Mouse (Mus musculus) neural tube, embryonic 11.5 days (tissue): ENCODE measurements around the gene Ube2cbp. TPM values are rescaled to one million over a fixed set of nuclear protein-coding genes. Genes with fewer than 3 reads are reported as not detected.

ENCODE experiments used
- ATAC-seq: fragments of 200-750 bp; cut with Nextera tagmentation; 2 replicates; pipeline ENCODE4 v1.8.0; 2017; ENCODE audit warnings: moderate number of reproducible peaks, mild to moderate bottlenecking, moderate TSS enrichment, moderate library complexity; ENCODE audit not compliant: insufficient read depth, low FRiP score, low TSS enrichment
- DNase-seq: peaks from one replicate; pipeline ENCODE4 v3.0.0-alpha.2; 2015; ENCODE audit warnings: low spot score
- H3K27ac ChIP-seq: fragments of 300-500 bp; sonication (generic); 2 replicates; pipeline ENCODE4 v1.5.1; 2014; ENCODE audit warnings: low read depth, mild to moderate bottlenecking, low read length
- H3K27me3 ChIP-seq: fragments of 300-500 bp; sonication (generic); 2 replicates; pipeline ENCODE4 v1.6.1; 2014; ENCODE audit warnings: mild to moderate bottlenecking, low read length, mixed read lengths; ENCODE audit not compliant: control insufficient read depth, insufficient read depth
- H3K36me3 ChIP-seq: fragments of 300-500 bp; sonication (generic); 2 replicates; pipeline ENCODE4 v1.6.1; 2014; ENCODE audit warnings: mild to moderate bottlenecking, low read length, moderate library complexity, mixed read lengths; ENCODE audit not compliant: control insufficient read depth, insufficient read depth
- H3K4me1 ChIP-seq: fragments of 300-500 bp; sonication (generic); 2 replicates; pipeline ENCODE4 v1.6.1; 2014; ENCODE audit warnings: low read length, mixed read lengths; ENCODE audit not compliant: control insufficient read depth, insufficient read depth
- H3K4me2 ChIP-seq: fragments of 300-500 bp; sonication (generic); 2 replicates; pipeline ENCODE4 v1.6.1; 2014; ENCODE audit warnings: low read depth, mild to moderate bottlenecking, moderate library complexity
- H3K4me3 ChIP-seq: fragments of 300-500 bp; sonication (generic); 2 replicates; pipeline ENCODE4 v1.5.1; 2014; ENCODE audit warnings: low read depth, low read length
- H3K9ac ChIP-seq: fragments of 300-500 bp; sonication (generic); 2 replicates; pipeline ENCODE4 v1.6.1; 2014; ENCODE audit warnings: mild to moderate bottlenecking, low read length
- H3K9me3 ChIP-seq: fragments of 300-500 bp; sonication (generic); 2 replicates; pipeline ENCODE4 v1.6.1; 2016; ENCODE audit warnings: low read length; ENCODE audit not compliant: control insufficient read depth
- WGBS: fragments of 180-500 bp; shearing (Covaris S2); extraction: QIAGEN DNeasy Blood & Tissue Kit; methylation state at CpG from one replicate; pipeline ENCODE4 v1.1.7; 2014; 5-methylcytosine and 5-hydroxymethylcytosine counted together
- polyA plus RNA-seq: library from polyadenylated mRNA; unstranded; fragments of >200 nt; fragmentation: Nextera tagmentation; extraction: Ambion mirVana; gene quantifications from 2 replicates; pipeline ENCODE4 v1.2.1, GENCODE M21; 2014

Gene Ube2cbp
- 6.9 and 8.3 TPM in 2 replicates for polyA plus RNA-seq

DNA sequence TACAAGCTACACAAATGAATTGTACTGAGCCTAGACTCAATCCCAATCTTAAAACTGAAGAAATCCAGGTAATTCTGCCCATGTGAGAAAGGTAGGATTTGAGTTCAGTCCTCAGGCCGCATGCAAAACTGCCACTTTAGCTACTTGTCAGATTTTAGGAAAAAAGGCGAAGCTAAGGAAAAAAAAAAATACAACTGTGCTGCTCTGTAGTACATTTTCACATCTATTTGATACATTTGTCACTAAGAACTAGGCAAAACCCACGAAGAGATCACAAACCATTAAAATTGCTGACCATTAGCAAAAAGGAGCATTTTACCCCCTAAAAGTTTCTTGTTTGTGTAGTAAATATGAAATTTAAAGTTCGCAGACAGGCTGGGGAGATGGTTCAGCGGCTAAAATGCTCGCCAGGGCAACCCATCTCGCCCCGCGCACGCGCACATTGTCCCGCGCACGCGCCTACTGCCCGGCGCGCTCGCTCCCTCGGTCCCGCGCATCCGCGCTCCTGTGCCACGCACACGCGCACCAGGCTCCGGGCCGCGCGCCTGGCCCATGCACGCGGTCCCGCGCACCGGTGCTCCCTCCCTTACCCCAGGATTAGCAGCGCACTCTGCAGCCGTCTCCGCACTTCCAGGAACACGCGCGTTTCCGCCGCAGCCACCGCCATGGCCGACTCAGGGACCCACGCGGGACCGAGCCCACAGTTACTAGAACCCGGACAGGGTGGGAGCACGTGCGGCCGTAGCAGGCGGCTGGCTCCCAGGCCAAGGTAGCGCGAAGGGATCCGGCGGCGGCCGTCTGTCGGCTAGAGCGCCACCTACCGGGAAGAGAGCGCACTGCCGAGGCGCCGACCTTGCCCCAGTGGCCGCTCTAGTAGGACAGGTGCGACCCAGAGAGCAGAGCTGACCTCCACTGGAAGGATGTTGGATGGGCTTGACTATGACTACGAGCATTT, at the start of gene Ube2cbp:
Ube2cbp (minus strand) TSS at position 800 of the 955 bp plus-strand sequence.
- WGBS: 3% methylated on average over 70 of the region's 70 CpGs

DNA sequence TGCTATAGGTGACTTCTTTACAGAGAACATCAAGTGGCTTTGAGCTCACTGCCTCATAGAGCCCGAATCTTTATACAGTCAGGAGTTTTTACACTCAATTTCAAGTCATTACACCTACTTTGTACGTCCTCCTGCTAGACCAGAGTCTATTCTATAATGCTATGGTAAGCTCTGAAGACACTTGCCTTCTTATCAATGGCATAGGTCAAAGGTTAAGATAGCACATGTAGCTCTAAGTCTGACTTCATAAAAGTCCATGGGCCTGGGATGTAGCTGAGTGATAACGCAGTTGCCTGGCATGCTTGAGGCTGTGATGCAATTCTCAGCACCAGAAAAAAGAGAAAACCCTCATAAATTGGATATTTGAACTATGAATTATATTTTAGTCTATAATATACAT, 49.6 kb upstream of the Ube2cbp start:
- no peaks in the 10 kb centered on the region; the same call in 1 of the 2 replicates for H3K36me3 ChIP-seq
- no peak overlapping the region for H3K27ac ChIP-seq
- no peak overlapping the region for H3K4me3 ChIP-seq
- no peak overlapping the region for H3K4me2 ChIP-seq
- DNase-seq (no peak), ATAC-seq (no peak)
- no peaks in the 10 kb centered on the region for H3K27me3 ChIP-seq
- no peaks in the 10 kb centered on the region for H3K4me1 ChIP-seq
- no peak overlapping the region for H3K9ac ChIP-seq
- no peaks in the 10 kb centered on the region for H3K9me3 ChIP-seq
- WGBS: 93% methylated on average over 3 of the region's 3 CpGs

More for the DNA sequence above, at the start of gene Ube2cbp:
- Histone ChIP-seq H3K9me3 (no peaks in the 10 kb centered on the region), H3K4me2 (peak within 1 kb of the TSS; percentile 39), H3K4me3 (peak within 1 kb of the TSS; percentile 43), H3K36me3 (no peaks in the 10 kb centered on the region), H3K27ac (0 out of 2 replicates have a peak within 1 kb of the TSS, but pooled peaks have one; percentile 1), H3K4me1 (no peaks in the 10 kb centered on the region), H3K9ac (peak within 1 kb of the TSS; percentile 64), H3K27me3 (no peaks in the 10 kb centered on the region)
- ATAC-seq (peak; percentile 75), DNase-seq (peak; percentile 91)

DNA sequence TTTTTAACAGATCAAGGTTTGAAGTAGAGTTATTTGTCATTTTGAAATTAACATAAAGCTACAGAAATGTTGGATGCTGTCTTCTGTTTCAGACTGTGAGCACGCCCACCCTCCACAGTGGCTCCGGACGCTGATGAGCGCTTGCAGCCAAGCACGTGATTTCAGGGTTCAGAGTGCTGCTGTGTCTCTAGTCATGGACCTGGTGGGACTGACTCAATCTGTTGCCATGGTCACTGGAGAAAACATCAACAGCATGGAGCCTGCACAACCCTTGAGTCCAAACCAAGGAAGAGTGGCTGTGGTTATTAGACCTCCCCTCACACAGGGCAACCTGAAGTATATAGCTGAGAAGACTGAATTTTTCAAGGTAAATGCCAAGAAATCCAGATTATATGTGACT, 49.0 kb upstream of the Ube2cbp start:
- no peak for ATAC-seq
- 79% methylated on average over 5 of the region's 5 CpGs for WGBS
- no peak overlapping the region for H3K9ac ChIP-seq
- DNase-seq: no peak
- H3K9me3 ChIP-seq: no peaks in the 10 kb centered on the region
- H3K27ac ChIP-seq: no peak overlapping the region
- no peaks in the 10 kb centered on the region for H3K27me3 ChIP-seq
- H3K36me3 ChIP-seq: no peaks in the 10 kb centered on the region; the same call in 1 of the 2 replicates
- no peak overlapping the region for H3K4me3 ChIP-seq
- no peaks in the 10 kb centered on the region for H3K4me1 ChIP-seq
- H3K4me2 ChIP-seq: no peak overlapping the region

DNA sequence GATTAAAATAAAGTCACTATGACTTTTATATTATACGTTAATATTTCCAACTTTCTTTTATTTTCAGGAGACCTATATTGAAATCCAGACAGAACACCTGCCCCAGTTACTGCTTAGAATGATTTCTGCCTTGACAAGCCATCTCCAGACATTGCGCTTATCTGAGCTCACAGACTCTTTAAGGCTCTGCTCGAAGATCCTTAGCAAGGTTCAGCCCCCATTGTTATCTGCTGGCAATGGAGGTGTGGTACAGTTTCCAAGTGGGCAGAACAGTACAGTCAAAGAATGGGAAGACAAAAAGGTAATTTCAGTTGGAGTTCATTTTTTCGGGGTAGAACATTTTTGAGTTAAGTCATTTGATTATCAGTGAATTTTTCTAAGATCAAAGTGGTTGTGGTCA, 42.7 kb upstream of the Ube2cbp start:
- 89% methylated on average over 4 of the region's 4 CpGs for WGBS
- no peaks in the 10 kb centered on the region for H3K27me3 ChIP-seq
- no peaks in the 10 kb centered on the region for H3K9me3 ChIP-seq
- no peak overlapping the region for H3K4me2 ChIP-seq
- H3K4me3 ChIP-seq: no peak overlapping the region
- ATAC-seq: no peak
- no peak overlapping the region for H3K9ac ChIP-seq
- DNase-seq: no peak
- no peaks in the 10 kb centered on the region for H3K4me1 ChIP-seq
- no peaks in the 10 kb centered on the region for H3K36me3 ChIP-seq
- no peak overlapping the region for H3K27ac ChIP-seq

DNA sequence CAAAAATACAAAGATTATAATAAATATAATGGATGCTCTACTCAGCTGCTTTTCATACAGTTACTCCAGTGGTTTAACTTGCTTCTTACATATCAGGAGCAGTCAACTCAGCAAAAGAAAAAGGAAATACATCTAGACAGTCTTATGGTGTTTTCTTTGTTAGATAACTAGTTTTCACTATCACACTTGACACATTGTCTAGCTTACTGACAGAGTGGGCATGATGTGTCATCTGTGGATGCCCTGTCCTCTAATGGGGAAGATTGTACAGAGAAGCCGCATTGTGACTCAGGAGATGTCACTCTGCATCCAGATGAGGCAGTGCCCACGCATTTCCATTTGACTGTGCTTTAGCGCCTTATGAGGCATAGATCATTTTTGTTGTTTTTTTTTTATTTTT, 34.3 kb upstream of the Ube2cbp start:
- Histone ChIP-seq H3K27me3 (no peaks in the 10 kb centered on the region), H3K4me2 (no peak overlapping the region), H3K9ac (no peak overlapping the region), H3K4me1 (no peaks in the 10 kb centered on the region), H3K36me3 (no peaks in the 10 kb centered on the region), H3K4me3 (no peak overlapping the region), H3K9me3 (no peaks in the 10 kb centered on the region), H3K27ac (no peak overlapping the region)
- no peak for ATAC-seq
- DNase-seq: no peak
- 99% methylated on average over 3 of the region's 3 CpGs for WGBS

DNA sequence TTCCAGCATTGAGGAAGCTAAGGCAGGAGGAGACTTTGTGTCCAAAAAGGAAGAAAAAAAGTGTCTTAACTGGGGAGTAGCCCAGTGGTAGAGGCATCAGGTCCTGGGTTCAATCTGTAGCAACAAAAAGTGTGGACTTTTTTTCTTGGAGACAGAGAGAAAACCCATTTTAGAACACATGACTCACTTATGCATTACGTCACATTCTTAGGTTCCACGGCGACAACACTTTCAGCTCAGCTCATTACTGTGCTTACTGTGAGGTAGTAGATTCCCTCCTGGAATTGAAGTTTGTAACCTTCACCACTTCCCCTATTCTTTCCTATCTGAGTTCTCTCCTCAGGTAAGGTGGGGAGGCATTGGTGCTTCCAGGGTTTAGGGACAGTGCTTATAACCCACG, 31.5 kb upstream of the Ube2cbp start:
- ATAC-seq (no peak), DNase-seq (no peak)
- no peaks in the 10 kb centered on the region for H3K27me3 ChIP-seq
- WGBS: 94% methylated on average over 4 of the region's 4 CpGs
- no peak overlapping the region for H3K27ac ChIP-seq
- no peaks in the 10 kb centered on the region for H3K36me3 ChIP-seq
- no peaks in the 10 kb centered on the region for H3K9me3 ChIP-seq
- no peak overlapping the region for H3K4me3 ChIP-seq
- H3K4me2 ChIP-seq: no peak overlapping the region
- no peaks in the 10 kb centered on the region for H3K4me1 ChIP-seq
- no peak overlapping the region for H3K9ac ChIP-seq

DNA sequence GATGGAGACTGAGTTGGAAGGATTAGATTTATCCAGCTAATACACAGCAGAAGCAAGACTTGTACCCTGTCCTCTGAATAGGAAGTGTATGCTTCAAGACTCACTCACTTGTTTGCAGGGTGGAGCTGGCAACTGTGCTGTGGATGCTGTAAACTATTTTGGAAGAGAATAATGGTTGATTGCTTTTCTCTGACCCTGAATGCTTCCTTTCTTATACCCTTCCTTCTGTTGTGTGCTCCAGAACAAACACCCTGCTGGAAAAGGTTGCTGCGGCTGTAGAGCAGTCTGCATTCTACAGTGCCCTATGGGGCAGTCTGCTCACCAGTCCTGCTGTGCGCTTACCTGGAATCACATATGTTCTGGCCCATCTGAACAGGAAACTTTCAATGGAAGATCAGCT, 27.0 kb upstream of the Ube2cbp start:
- no peak for DNase-seq
- no peaks in the 10 kb centered on the region for H3K36me3 ChIP-seq
- H3K27me3 ChIP-seq: no peaks in the 10 kb centered on the region
- H3K4me3 ChIP-seq: no peak overlapping the region
- WGBS: 89% methylated on average over 2 of the region's 2 CpGs
- H3K4me2 ChIP-seq: no peak overlapping the region
- no peak for ATAC-seq
- H3K9me3 ChIP-seq: no peaks in the 10 kb centered on the region
- no peaks in the 10 kb centered on the region for H3K4me1 ChIP-seq
- H3K27ac ChIP-seq: no peak overlapping the region
- H3K9ac ChIP-seq: no peak overlapping the region

DNA sequence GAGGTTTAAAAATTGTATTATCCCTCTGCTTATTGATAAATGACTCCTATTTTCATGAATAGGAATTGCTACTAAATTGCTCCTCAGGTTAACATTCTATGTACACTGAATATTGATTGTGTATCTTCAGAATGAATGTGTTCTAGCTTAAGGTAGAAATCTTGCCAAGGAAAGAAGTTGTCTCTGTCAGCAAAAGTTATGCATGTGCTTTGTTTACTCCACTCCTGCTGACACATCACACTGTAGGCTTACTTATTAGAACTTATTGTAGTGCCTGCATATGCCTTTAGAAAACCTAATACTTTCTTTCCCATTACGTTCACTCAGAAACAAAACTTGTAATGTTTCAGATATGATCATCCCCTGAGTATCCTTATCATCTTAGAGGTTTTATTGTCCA, 17.5 kb upstream of the Ube2cbp start:
- Histone ChIP-seq H3K9me3 (no peaks in the 10 kb centered on the region), H3K4me1 (no peaks in the 10 kb centered on the region), H3K27ac (no peak overlapping the region), H3K27me3 (no peaks in the 10 kb centered on the region), H3K9ac (no peak overlapping the region), H3K4me2 (no peak overlapping the region), H3K36me3 (no peaks in the 10 kb centered on the region), H3K4me3 (no peak overlapping the region)
- ATAC-seq (no peak), DNase-seq (no peak)
- WGBS: 91% methylated on average over 1 of the region's 1 CpGs
